Mouse (Mus musculus): ENCODE measurements around the gene Ptprcap. TPM values are rescaled to one million over a fixed set of nuclear protein-coding genes. Genes with fewer than 3 reads are reported as not detected.
"Not testable (repeated sequence)": the region's sequence is repeated elsewhere in the genome, so short reads cannot be mapped to it uniquely, and the experiment has no call there.

The Ptprcap gene
- total RNA-seq (2015; ENCODE audit: low replicate concordance) (22.9 and 36.6 TPM in 2 replicates), total RNA-seq (2017; ENCODE audit: low replicate concordance) (7.7 and 8.3 TPM in 2 replicates)

- no peak for ATAC-seq (replicated peaks; ENCODE audit: low FRiP score, poor library complexity, severe bottlenecking)
Observed at GRCm38 (mm10) chr19:4153232-4153654, at the start of gene Ptprcap. Ptprcap (plus strand) TSS chr19:4153604.

GRCm38 (mm10) chr19:4103792-4104191, 49.6 kb upstream of the Ptprcap start:
- no peak for ATAC-seq (replicated peaks; ENCODE audit: low FRiP score, poor library complexity, severe bottlenecking)

- no peak for ATAC-seq (replicated peaks; ENCODE audit: low FRiP score, poor library complexity, severe bottlenecking)
Observed at GRCm38 (mm10) chr19:4104675-4105194, 48.7 kb upstream of the Ptprcap start.

GRCm38 (mm10) chr19:4106654-4107053, 46.8 kb upstream of the Ptprcap start:
- no peak for ATAC-seq (replicated peaks; ENCODE audit: low FRiP score, poor library complexity, severe bottlenecking)

- ATAC-seq (replicated peaks; ENCODE audit: low FRiP score, poor library complexity, severe bottlenecking): no peak
Observed at GRCm38 (mm10) chr19:4108535-4108934, 44.9 kb upstream of the Ptprcap start.

- ATAC-seq (replicated peaks; ENCODE audit: low FRiP score, poor library complexity, severe bottlenecking): no peak
Observed at GRCm38 (mm10) chr19:4112063-4112960, 41.1 kb upstream of the Ptprcap start.

GRCm38 (mm10) chr19:4113186-4113805, 40.1 kb upstream of the Ptprcap start:
- ATAC-seq (replicated peaks; ENCODE audit: low FRiP score, poor library complexity, severe bottlenecking): peak; percentile 88

GRCm38 (mm10) chr19:4113806-4114230, 39.6 kb upstream of the Ptprcap start:
- peak; percentile 27 for ATAC-seq (replicated peaks; ENCODE audit: low FRiP score, poor library complexity, severe bottlenecking)

- no peak for ATAC-seq (replicated peaks; ENCODE audit: low FRiP score, poor library complexity, severe bottlenecking)
Observed at GRCm38 (mm10) chr19:4114551-4114950, 38.9 kb upstream of the Ptprcap start.

- ATAC-seq (replicated peaks; ENCODE audit: low FRiP score, poor library complexity, severe bottlenecking): no peak
Observed at GRCm38 (mm10) chr19:4115144-4115543, 38.3 kb upstream of the Ptprcap start.

GRCm38 (mm10) chr19:4115816-4116215, 37.6 kb upstream of the Ptprcap start:
- ATAC-seq (replicated peaks; ENCODE audit: low FRiP score, poor library complexity, severe bottlenecking): no peak

GRCm38 (mm10) chr19:4117006-4117405, 36.4 kb upstream of the Ptprcap start:
- no peak for ATAC-seq (replicated peaks; ENCODE audit: low FRiP score, poor library complexity, severe bottlenecking)

- no peak for ATAC-seq (replicated peaks; ENCODE audit: low FRiP score, poor library complexity, severe bottlenecking)
Observed at GRCm38 (mm10) chr19:4118350-4118749, 35.1 kb upstream of the Ptprcap start.

GRCm38 (mm10) chr19:4119716-4120487, 33.5 kb upstream of the Ptprcap start:
- ATAC-seq (replicated peaks; ENCODE audit: low FRiP score, poor library complexity, severe bottlenecking): no peak

GRCm38 (mm10) chr19:4120496-4120895, 32.9 kb upstream of the Ptprcap start:
- no peak for ATAC-seq (replicated peaks; ENCODE audit: low FRiP score, poor library complexity, severe bottlenecking)

GRCm38 (mm10) chr19:4121097-4121805, 32.2 kb upstream of the Ptprcap start:
- ATAC-seq (replicated peaks; ENCODE audit: low FRiP score, poor library complexity, severe bottlenecking): peak; percentile 76

- ATAC-seq (replicated peaks; ENCODE audit: low FRiP score, poor library complexity, severe bottlenecking): not testable (repeated sequence)
Observed at GRCm38 (mm10) chr19:4121896-4122295, 31.5 kb upstream of the Ptprcap start.

- ATAC-seq (replicated peaks; ENCODE audit: low FRiP score, poor library complexity, severe bottlenecking): no peak
Observed at GRCm38 (mm10) chr19:4122411-4123370, 30.7 kb upstream of the Ptprcap start.

Measured in erythroblast, adult 5-6 weeks (primary cell).